Mouse (Mus musculus) neutrophil, adult 83 days (primary cell): ENCODE data around the gene Gm3139. TPM values are rescaled to one million over a fixed set of nuclear protein-coding genes. Genes with fewer than 3 reads are reported as not detected.

ENCODE experiments used
- total RNA-seq, 2 experiments: library from RNA; stranded (reverse); gene quantifications; one replicate each; pipeline ENCODE4 v1.2.4; 2023

The Gm3139 gene
- not detected for total RNA-seq

DNA sequence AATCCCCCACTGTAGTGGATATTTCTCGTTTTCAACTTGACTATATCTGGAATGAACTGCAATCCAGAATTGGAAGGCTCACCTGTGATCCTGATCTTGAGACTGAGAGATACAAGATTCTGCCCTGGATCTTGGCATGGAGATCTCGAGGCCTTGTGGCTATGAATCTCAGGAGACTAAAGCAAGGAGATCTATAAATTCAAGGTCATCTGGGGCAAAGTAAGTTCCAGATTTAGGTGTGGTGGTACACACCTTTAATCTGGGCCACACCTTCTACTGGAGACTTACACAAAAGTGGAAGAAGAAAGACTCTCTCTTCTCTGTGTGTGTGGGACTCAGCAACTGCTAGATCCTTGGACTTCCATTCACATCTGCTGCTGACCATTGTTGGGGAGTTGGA lies at the start of gene Gm3139:
TSS of gene Gm3139 (plus strand) at position 301 of the 400 bp plus-strand sequence.

Other genes with a start within 250 kb of the Gm3139 start
- not detected for gene A430089I19Rik, start 219.5 kb upstream of the Gm3139 start, total RNA-seq
- gene Gm6502, start 211.9 kb upstream of the Gm3139 start, total RNA-seq = not detected
- not detected for gene AA792892, start 186.5 kb upstream of the Gm3139 start, total RNA-seq
- not detected for gene Gm7682, start 80.5 kb upstream of the Gm3139 start, total RNA-seq
- gene Gm3147, start 90.1 kb downstream of the Gm3139 start, total RNA-seq = not detected
- not detected for gene Gm6509, start 97.7 kb downstream of the Gm3139 start, total RNA-seq
- gene Gm6205, start 122.1 kb downstream of the Gm3139 start, total RNA-seq = not detected